Mouse (Mus musculus): ENCODE data around the gene Hdhd3.
A peak's percentile ranks its signal among the peaks of the same experiment; 100 is the strongest.
"Not testable (repeated sequence)": the region's sequence is repeated elsewhere in the genome, so short reads cannot be mapped to it uniquely, and the experiment has no call there.

Gene Hdhd3

DNA sequence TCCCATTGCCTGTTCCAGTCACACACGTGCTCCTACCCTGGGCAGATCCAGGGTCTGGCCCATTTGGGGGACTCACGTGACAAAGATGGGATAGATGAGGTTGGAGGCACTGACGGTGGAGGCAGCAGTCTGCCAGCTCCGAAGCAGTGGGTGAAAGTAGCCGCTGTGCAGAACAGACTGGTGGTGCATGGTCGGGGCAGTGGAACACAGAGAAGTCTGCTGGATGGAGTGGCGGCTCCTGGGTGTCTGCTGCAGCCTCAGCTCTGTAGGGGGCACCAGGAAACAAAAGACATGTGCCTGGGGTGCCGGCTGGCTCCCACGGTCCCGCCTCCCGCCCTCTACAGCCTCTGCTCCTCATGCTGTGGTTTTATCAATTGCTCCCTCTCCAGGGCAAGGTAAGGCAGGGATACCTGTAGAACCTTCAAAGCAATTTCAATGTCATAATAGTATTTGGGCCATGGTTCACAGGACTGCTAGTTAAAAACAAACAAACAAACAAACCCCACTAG lies 10.8 kb upstream of the Hdhd3 start:
- no peak for DNase-seq (ENCODE audit: low read depth in 1 of 2, low spot score in 2 of 2)

DNA sequence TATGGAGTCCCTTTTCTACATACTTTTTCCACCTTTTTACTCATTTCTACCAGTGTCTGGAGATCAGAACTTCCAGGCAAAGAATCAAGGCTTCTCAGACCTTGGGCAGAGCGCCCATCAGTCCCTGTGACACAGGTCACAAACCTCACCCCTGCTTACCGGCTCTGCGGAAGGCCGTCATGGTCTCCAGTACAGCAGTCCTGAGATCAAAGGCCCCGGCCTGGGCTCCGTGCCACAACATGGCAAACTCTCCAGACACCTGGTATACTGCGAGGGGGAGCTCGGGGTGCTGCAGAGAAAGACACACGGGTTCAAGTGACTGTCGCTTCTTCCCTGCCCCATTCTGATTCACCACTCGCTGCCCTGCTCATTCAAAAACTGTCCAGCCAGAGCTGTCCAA lies 6.7 kb upstream of the Hdhd3 start:
- DNase-seq (ENCODE audit: low read depth in 1 of 2, low spot score in 2 of 2): no peak

DNA sequence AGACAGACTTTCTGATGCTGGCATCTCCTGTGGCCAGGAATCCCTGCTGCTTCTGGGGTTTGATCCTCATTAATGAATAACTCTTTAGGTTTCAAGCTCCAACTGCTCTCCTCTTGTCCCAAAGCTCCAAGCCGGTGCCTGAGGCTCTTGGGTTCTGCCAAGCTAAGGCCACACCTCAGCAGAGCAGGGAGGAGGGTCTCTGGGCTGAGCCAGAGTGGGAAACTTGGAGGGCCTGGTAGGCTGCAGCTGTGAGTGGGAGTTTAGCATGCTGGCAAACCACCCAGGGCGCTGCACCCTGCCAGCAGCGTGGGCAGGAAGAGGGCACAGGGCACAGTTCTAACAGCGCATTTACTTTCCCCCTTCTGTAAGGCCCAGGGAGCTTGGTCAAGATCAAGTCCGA lies 5.6 kb upstream of the Hdhd3 start:
- no peak for DNase-seq (ENCODE audit: low read depth in 1 of 2, low spot score in 2 of 2)

DNA sequence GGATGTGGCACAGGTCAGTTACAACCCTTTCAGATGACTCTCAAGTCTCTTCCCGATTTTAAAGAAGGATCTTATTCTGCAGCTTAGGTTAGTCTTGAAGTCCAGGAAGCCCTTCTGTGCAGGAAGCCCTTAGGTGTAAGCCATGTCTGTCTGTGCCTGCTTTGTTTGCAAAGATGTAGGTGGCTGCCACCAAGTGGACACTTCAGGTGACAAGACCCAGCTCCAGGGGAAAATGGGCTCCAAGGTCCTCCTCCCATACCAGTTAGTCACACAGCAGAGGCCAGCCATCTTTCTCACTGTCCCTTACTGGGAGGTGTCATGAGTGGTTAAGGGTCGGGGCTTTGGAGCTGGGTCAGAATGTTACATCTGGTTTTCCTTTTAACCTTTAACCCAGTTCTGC lies 3.5 kb upstream of the Hdhd3 start:
- DNase-seq (ENCODE audit: low read depth in 1 of 2, low spot score in 2 of 2): no peak

DNA sequence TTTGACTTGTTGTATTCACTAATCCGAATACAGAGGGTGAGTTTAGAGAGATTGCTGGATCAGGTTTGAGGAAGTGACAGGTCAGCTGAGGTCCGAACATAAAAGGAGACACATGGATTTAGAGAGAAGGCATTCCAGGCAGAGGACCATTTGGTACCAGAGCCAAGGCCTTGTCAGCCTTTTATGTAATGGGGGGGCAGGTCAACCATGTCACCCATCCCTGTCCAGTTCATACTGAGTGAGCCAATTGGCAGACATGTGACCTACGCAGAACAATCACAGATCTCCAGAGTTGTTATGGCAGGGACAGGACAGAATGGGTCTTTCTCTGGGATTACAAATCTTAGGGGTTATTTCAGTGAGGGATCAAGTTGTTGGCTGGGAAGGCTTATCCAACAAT lies 2.7 kb upstream of the Hdhd3 start:
- no peak for DNase-seq (ENCODE audit: low read depth in 1 of 2, low spot score in 2 of 2)

DNA sequence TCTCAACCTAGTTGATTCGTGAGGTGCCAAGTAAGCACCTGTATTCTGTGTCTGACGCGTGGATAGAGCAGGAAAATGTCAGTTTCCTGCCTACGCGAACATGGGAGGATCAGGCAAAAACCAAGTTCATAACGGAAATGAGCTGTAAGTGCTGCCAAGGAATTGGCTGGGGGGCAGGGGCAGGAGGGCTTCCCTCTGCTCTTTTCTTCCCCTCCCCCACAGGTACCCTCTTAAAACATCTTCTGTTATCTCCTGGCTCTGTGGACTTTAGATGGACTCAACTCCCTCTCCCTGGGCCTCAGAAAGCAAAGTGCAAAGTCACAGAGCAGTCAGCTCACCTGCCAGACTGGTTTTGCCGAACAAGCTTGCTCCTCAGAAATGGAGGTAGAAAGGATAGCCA lies 298 bp downstream of the Hdhd3 start:
- no peak for DNase-seq (ENCODE audit: low read depth in 1 of 2, low spot score in 2 of 2)

DNA sequence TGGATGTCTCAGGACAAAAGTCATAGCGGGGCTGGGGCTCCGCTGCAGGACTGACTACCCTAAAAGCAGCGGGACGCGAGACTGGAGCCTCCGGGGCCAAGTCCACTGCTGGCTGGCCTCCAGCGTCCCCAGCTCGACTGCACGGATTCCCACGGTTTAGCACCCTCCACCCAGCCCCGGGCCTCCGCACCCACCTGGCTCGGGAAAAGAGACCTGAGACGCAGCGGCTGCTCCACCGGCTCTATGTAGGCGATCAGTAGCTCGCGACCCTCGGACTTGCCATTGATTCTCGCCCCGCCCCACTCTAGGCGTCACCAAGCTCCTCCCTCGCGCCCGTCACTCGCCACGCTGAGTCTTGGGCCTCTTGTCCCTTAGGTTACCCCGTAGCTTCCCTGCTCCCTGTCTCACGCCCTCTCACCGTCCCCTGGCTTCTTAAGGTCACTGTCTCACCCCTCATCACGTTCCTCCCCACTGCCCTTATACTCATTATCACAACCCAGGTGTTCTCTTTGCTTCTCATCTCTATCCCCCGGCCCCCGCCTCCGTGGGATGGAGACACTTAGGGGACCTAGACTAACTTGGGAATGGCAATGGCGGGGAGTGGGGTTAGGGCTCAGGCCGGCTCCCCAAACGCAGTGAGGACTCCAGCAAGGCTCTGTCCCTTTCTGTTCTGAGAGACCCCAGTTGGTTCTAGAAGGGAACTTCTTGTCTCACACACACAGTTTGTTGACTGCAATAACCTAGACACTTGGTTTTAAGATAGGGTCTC lies 1.1 kb downstream of the Hdhd3 start:
- DNase-seq (ENCODE audit: low read depth in 1 of 2, low spot score in 2 of 2): peak; percentile 29 to 67

DNA sequence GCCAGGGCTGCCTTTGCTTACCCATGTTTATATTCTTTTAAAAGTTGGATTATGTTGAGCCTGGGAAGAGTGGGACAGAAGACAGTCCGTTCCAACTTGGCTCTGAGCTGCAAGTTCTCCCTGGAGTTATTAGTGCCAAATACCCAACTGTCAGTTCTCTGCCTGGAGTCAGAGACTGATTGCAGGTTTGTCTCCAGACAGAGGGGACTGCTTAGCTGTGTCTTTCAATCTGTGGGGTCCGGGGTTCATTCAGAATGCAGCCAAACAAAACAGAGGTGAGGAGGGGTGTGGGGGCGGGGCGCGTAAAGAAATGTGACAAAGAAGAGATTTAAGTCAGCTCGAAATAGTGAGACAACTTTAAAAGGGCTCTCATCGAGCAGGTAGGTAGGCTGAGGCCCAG lies 1.7 kb downstream of the Hdhd3 start:
- DNase-seq (ENCODE audit: low read depth in 1 of 2, low spot score in 2 of 2): no peak

DNA sequence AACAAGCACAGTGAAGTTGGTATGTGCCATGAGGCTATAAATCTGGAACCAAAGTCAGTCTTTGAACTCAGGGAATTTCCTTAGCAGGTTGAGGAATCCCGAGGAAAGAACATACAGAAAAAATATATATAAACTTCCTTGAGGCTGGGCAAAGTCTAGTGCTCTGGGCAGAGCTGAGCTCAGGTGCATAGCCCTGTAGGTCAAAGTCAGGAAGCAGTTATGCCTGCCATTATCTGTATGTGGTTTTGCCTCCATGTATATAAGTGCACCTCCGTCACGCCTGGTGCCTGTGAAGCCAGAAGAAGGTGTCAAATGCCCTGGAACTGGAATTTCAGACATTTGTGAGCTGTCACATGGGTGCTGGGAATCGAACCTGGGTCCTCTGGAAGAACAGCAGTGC lies 2.5 kb downstream of the Hdhd3 start:
- no peak for DNase-seq (ENCODE audit: low read depth in 1 of 2, low spot score in 2 of 2)

DNA sequence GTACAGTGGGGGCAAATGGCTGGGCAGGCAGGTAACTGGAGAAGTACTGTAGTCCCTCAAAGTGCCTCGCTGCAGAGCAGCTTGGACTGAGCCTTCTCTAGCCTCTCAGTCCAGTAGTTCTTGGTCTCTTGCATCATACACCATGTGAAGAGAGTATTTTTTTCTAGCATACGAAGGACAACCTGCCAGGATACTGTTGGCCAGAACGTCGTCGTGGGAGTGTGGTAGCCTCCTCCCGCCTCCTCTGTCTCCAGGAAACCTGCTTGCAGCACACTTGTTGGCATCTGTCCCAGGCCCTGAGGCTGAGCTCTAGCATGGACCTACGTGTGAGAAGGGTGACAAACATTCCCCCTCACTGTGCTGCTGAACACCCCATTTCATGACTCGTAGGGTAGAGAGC lies 6.5 kb downstream of the Hdhd3 start:
- no peak for DNase-seq (ENCODE audit: low read depth in 1 of 2, low spot score in 2 of 2)

DNA sequence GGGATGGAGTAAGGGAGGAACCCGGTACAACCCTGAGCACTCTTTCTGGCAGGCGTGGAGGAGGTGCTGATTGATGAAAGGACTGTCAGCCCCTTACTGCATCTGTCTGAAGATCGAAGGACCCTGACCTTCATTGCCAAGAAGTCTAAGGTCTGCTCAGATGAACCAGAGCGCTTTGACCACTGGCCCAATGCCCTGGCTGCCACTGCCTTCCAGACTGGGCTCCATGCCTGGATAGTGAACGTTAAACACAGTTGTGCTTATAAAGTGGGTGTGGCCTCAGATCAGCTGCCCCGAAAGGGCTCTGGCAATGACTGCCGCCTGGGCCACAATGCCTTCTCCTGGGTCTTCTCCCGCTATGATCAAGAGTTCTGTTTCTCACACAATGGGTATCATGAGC lies 7.3 kb downstream of the Hdhd3 start:
- DNase-seq (ENCODE audit: low read depth in 1 of 2, low spot score in 2 of 2): no peak

DNA sequence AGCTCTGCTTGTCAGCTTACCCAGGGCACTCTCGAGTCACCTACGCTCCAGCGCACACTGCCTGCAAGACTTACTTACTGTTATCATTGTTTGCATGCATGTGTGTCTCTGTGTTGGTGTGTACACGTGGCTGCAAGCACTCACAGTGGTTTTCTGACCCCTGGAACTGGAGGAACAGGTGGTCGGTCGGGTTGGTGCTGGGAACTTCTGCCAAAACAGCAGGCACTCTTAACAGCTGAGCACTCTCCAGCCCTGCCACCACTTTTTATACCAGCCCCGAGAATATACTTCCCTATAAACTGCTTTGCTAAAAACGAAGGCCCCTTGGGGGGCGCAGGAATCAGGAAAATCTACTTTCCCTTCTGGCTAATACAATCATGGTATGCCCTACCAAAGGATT lies 9.0 kb downstream of the Hdhd3 start:
- no peak for DNase-seq (ENCODE audit: low read depth in 1 of 2, low spot score in 2 of 2)

DNA sequence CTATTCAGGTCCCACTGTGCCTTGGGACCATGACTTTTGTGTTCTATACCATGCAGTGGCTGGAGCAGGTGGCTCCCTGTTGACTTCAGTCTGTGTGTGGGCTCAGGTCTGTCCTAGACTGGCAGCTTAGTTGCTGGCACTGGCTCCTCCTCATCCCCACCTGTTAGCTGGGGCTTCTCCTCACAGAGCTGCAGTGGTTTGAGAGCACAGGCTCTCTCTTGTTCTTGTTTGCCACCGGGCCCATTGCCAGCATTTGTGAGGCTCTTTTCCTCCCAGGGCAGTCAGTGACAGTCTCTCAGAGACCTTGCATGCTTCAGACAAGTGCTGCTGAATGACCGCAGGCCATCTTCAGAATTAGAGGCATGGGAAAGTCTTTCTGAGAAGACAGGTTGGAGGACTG lies 10.6 kb downstream of the Hdhd3 start:
- DNase-seq (ENCODE audit: low read depth in 1 of 2, low spot score in 2 of 2): no peak

DNA sequence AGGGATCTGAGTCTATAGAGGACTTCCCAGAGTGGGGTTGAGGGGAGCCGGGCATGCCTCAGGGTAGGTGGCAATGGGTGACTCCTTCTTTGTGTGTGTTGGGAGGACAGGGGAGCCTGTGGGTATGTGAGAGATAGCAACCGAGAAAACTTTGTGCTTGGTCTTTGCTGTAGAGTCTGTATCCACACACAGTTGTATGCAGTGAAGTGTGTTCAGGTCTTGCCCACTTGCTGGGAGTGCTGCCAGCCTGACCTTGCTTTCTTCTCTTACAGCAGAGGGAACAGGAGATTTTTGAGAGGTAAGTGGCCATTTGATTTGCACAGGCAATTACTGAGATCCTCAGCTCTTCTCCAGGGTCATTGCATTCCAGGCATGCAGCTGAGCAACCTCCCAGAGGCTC lies 15.4 kb downstream of the Hdhd3 start:
- no peak for DNase-seq (ENCODE audit: low read depth in 1 of 2, low spot score in 2 of 2)

DNA sequence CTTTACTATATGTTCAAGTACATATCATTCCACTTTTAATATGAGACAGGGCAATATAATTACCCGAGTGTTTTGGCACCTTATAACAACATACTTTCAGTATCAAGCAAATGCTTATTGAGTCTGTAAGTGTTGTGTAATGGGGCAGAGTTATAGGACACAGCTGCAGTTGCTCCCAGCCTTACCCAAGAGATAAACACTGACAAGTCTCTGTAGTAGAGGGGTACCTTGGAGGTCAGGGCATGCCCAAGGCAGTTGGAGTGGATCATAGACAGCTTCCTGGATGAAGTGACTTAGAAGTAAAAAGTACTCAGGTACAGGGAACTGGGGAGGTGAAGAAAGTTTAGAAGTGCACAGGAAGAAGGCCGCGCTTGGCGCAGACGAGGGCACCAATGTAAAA lies 16.1 kb downstream of the Hdhd3 start:
- DNase-seq (ENCODE audit: low read depth in 1 of 2, low spot score in 2 of 2): no peak

DNA sequence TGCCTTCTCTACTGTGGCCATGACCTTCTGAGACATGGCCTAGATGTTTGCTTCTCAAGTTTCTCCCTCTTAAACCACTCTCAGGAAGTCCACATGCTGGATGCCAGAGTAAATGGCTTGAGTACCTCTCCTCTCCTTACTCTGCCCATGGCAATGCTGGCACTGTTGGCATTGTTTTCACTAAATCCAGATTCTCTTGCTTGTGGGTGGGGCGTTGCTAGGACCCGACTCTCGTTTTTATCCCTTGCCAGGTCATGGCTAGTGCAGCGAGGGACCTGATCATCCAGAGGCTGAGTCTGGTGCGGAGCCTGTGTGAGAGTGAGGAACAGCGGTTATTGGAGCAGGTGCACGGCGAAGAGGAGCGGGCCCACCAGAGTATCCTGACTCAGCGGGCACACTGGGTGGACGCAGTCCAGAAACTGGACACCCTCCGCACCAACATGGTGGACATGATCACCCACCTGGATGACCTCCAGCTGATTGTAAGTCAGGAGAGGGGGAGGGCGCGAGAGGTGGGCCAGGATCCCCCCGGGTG lies 17.0 kb downstream of the Hdhd3 start:
- no peak for DNase-seq (ENCODE audit: low read depth in 1 of 2, low spot score in 2 of 2)

DNA sequence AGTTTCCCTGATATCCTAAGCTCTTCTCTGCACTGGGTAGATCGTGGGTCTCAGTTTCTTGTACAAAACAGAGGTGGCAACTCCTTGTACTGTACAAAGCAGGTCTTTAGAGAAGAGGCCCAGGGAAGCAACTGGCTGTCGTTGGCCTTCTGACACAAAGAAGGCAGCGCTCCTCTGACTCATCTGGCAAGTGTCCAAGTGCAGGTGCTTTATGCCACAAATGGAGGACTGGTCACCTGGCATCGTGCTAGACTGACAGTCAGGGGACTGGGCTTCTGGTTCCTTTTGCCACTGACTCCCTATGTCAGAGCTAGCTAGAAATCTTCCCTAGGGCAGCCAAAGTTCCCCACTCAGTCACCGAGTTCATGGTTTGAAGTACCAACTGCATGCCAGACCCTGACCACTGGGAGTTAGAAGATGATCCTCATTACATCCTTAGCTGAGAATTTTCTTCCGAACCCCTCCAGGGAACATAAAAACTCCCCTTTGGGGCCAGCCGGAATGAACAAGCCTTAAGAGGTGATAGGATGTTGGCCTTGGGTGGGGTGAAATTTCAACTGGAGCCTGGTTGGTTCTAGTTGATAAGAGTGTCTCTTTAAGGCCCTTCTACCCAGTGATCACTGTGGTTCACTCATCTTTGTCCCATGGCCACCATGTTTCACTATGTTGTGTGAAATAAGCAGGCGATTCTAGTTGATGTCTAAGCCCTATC lies 17.7 kb downstream of the Hdhd3 start:
- no peak for DNase-seq (ENCODE audit: low read depth in 1 of 2, low spot score in 2 of 2)

DNA sequence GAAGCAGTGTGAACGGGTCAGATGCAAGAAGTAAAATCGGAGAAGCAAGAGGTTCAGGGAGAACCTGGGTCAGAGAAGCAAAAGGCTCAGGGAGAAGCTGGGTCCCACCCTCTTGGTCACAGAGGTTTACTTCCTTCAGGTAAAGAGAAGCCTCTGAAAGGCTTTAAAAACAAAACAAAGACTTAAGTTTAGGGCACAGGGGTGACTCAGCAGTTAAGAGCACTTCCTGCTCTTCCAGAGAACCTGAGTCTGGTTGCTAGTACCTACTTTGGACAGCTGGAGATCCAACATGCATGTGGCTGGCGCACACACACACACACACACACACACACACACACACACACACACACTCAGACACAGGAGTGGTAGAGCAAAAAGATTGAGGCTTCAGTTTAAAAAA lies 18.3 kb downstream of the Hdhd3 start:
- no peak for DNase-seq (ENCODE audit: low read depth in 1 of 2, low spot score in 2 of 2)

DNA sequence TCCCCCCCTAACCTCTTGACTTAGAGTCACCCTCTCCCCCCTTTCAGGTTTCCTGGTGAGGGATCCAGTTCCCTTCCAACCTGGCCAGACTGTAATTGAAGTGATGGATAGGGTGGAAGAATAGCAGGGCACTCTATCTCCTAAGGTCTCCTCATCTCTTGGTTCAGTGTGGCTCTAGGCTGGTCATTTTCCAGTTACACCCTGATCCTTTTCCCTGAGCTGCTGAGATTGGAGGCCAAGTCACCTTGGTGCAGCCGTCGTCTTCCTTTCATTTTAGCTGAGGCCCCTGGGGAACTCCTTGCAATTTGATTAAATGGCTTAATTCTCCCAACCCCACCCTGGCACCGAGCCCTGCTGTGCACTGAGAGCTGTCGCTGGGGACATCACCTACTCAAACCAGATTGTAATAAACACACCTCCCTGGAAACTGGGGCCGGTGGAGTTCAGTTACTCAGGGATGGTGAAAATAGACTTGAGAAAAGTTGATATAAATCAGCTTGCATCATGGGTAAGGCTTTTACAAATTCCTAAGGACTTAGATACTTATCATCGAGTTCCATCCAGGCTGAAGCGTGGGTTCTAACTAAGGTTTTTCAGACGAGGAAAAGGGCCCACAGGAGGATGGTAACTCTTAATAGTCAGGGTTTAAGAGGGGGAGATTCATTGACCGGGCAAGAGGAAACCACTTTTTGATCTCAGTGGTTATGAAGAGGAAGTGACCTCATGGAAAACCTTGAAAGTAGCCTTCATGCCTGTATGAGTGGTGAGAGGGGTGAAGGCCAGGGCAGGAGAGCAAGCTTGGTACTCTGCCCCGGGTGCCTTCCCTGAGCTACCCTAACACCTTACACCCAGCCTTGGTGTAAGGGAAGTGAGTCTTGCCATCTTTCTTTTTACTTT lies 22.3 kb downstream of the Hdhd3 start:
- DNase-seq (ENCODE audit: low read depth in 1 of 2, low spot score in 2 of 2): no peak

DNA sequence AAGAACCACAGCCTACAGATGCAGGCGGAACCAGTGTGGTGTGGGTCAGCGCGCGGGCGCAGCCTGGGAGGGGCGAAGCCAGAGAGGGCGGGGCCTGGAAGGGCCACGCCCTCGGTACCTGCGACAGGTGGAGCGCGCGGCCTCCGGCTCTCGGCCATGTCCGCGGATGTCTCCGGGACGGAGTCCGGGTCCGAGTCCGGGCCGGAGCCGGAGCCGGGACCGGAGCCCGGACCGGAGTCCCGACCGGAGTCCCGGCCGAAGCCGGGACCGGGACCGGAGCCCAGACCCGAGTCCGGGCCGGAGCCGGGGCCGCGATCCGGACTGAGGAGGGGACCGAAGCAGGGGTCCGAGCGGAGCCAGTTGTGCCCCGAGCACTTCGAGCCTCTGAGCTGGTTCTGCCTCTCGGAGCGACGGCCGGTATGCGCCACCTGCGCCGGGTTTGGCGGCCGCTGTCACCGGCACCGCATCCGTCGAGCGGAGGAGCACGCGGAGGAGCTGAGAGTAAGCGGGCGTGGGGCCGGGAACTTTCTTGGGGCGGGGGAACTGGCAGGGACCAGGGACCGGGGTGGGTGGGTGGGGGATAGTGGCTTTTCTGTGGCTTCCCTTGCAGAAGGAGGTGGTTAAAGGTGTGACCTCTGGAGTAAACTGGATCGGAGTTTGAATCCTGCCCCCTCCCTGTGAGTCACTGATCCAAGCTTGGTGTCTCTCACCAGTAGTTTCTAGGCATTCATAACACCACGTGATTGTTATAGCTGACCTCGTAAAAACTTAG lies 23.1 kb downstream of the Hdhd3 start, which contains the start of gene Bspry:
Gene Bspry (plus strand): TSS at position 117 of the 772 bp plus-strand sequence.
- DNase-seq (ENCODE audit: low read depth in 1 of 2, low spot score in 2 of 2): no peak

DNA sequence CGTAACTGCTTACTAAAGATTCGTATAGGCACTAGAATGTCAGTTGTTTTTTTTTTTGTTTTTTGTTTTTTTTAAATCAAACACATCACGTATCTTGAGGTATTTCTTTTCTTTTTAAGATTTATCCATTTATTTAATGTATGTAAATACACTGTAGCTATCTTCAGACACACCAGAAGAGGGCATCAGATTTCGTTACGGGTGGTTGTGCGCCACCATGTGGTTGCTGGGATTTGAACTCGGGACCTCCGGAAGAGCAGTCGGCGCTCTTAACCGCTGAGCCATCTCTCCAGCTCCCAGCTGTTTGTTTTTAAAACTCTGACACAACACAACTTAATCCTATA lies 23.7 kb downstream of the Hdhd3 start:
- not testable (repeated sequence) for DNase-seq (ENCODE audit: low read depth in 1 of 2, low spot score in 2 of 2)

Data from monocyte, adult 2 months (primary cell).